Mouse (Mus musculus) urinary bladder, postnatal 4 days (tissue): ENCODE measurements around the gene Grm8.
A peak's percentile ranks its signal among the peaks of the same experiment; 100 is the strongest.

Source experiments
- DNase-seq, 2 experiments: peaks; one replicate each; pipeline ENCODE4 v3.0.0; 2021 to 2022; ENCODE audit warnings: low spot score in 2 of 2

Grm8 gene

GRCm38 (mm10) chr6:28135001-28135401, at the start of gene Grm8:
TSS of gene Grm8 (minus strand) at chr6:28135178.
- DNase-seq: no peak

- DNase-seq: no peak
Measured at GRCm38 (mm10) chr6:28169851-28170539, 35.0 kb upstream of the Grm8 start.

- no peak for DNase-seq
Measured at GRCm38 (mm10) chr6:28160399-28160798, 25.4 kb upstream of the Grm8 start.

- no peak for DNase-seq
Measured at GRCm38 (mm10) chr6:28146445-28146844, 11.5 kb upstream of the Grm8 start.

GRCm38 (mm10) chr6:28142332-28142731, 7.4 kb upstream of the Grm8 start:
- no peak for DNase-seq

DNA sequence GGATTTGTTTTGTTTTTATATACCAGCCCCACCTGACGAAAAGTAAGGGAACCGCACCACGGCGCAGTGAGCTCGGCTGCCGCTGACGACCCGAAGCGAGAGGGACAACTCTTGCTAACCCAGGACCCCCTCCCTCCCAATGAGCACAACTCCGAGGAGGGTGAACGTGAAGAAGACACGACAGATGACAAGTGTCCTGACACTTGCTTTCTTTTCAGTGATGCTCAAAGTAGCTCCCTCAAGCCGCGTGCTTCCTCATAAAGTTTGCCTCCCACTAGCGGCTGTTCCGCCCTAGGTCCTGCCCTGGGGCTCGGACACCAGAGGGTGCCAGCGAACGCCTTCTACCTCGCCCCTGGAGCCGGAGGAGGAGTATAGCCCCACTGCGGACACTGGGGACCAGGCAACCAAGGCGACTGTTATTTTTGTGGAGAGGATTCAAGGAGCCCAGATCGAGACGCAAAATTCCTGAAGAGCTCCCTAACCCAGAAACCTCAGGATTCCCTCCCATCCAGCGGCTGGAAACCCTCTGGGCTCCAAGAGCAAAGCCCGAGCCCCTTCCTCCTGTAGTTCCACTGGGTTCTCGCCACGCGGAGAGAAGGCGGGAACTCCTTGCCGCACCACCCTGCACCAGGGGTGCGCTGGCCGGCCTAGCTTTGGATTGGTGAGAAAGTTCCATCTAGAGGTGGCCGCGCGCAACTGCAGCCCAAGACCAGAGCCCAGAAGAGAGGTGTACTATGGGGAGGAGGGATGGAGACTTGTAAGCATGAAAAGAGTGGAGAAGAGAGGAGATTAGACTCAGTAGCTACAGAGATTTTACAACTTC, 644 bp upstream of the Grm8 start:
- DNase-seq: peak; percentile 57 to 81

DNA sequence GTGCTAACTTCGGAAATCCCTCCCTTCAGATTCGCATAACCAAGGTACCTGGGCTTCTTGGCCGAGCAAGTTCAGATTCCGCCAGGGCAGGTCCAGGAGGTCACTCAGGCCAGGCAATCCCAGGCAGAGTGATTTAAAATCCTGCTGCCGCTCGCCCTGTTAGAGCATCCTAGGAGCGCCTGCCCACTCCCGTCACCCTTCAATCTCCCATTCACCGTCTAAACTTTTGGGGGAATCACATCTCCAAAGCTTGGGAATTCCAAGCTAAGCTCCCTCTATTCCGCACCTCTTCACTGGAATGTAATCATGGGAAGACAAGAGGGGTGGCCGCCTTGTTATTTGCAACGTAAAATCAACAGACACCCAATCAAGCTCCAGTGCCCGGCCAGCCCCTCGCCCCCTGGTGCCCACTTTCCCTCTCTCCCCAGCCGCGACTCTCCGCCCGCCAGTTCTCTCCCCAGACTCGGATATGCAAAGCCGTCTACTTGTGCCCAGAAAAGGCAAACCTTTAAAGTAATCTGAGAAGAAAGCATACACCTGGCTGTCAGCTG, 652 bp downstream of the Grm8 start:
- DNase-seq: no peak

GRCm38 (mm10) chr6:28133206-28134063, 1.5 kb downstream of the Grm8 start:
- DNase-seq: no peak

GRCm38 (mm10) chr6:28132056-28132455, 2.9 kb downstream of the Grm8 start:
- DNase-seq: no peak

DNA sequence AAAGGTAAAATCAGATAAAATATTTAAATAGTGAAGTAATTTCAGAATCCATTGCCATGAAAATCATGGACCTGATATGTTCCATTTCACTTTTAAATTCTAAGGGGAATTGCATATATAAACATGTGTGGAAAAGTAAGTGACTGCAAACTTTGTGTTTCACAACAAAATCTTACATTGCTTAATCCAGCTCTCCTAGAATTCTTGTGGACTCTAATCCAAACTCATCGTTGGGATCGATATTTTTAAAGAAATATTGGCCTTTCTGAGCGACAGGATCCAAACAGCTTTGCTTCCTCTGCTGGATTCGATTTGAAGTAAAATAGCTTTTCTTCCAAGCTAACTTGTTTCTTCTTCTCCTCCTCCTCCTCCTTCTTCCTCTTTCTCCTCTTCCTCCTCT, 6.1 kb downstream of the Grm8 start:
- DNase-seq: no peak

GRCm38 (mm10) chr6:28115519-28115918, 19.5 kb downstream of the Grm8 start:
- no peak for DNase-seq

DNA sequence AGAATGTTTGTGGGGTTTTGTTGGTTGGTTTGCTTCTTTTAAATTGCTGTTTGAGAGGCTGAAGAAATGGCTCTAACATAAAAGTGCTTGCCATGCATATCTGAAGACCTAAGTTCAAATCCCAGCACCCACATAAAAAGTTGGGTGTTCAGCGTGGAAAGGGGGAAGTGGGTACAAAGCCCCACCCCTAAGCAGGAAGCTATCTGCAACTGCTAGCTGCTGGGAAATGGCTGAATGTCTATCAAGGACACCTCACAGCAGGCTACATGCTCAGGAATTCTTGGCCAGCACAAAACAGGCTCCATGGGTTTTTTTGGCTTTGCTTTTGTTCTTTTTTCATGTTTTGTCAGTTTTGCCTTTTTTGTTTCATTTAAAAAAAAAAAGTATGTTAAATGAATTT, 20.1 kb downstream of the Grm8 start:
- DNase-seq: no peak

- DNase-seq: no peak
Measured at GRCm38 (mm10) chr6:28111551-28111950, 23.4 kb downstream of the Grm8 start.

DNA sequence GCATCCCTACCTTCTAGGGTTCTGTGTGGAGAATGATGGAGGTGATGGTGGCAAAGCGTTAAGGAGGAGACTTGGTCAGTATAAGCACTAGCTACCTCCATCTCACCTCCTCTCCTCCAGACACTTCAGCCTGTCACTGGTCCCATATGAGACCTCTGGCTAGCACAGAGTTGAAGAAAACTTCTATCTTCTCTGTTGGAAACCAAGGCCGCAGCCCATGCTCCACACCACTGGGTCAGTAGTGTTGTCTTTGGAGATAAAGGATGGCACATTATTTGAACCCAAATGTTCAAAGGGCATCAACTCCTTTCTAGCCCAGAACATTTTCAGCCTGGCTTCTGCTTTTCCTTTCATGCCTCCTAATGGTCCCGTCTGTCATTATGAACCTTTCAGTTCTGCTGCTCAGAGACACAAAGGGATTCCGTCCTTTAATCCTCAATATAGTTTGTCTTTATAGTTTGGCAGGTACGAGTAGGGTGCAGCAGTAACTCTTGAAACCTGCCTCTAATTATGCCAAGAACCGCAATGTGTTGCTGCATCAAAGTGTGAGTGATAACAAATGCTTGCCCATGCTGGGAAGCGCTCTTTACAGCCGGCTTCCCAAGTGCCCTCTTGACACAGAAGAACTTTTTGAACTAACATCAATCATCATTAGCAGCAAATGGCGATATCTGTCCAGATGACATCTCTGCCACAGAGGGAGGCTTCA, 32.2 kb downstream of the Grm8 start:
- DNase-seq: no peak

- no peak for DNase-seq
Measured at GRCm38 (mm10) chr6:28100001-28100400, 35.0 kb downstream of the Grm8 start.

- no peak for DNase-seq
Measured at GRCm38 (mm10) chr6:28092511-28092910, 42.5 kb downstream of the Grm8 start.

DNA sequence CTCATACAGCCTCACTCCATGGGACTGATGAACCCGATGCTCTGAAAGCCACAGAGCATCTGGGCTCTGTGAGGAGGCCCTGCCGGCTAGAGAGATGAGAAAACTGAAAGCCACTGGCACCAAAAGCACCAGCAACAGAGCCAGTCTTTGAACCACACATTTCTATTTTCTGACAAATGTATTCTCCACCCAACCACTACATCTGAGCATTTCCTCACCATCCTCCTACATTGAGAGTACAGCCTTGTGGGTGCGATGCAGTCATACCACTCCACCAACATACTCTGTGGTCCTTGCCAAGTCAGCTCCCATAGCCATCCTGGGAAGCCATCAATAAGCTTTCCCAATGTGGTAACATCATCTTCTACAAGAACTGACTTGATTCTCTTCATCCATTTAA, 43.1 kb downstream of the Grm8 start:
- no peak for DNase-seq

- no peak for DNase-seq
Measured at GRCm38 (mm10) chr6:28090981-28091380, 44.0 kb downstream of the Grm8 start.

GRCm38 (mm10) chr6:28075534-28075933, 59.4 kb downstream of the Grm8 start:
- DNase-seq: no peak

- no peak for DNase-seq
Measured at GRCm38 (mm10) chr6:28074470-28074869, 60.5 kb downstream of the Grm8 start.

DNA sequence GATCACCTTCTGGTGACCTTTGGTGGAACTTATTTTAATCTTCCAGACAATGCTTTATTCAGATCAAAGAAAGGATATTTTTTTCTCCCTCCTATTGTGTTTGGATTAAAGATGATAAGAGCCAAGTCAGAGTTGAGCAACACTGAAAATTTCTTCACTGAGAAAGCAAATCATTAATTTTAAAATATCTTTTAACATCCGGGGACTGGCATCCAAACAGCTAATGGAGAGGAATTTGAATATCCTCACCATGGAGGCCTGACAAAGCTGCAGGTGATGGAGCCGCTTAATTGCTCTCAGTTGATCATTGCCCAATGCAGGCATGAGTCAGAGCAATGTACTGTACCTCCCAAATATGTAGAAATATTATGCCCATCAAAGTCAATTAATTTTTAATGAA, 83.0 kb downstream of the Grm8 start:
- no peak for DNase-seq
